Mouse (Mus musculus) hindbrain, embryonic 10.5 days (tissue): ENCODE data around the gene Pex3. TPM values are rescaled to one million over a fixed set of nuclear protein-coding genes. Genes with fewer than 3 reads are reported as not detected.

Experiments
- polyA plus RNA-seq: library from polyadenylated mRNA; unstranded; fragments of >200 nt; fragmentation: Nextera tagmentation; extraction: Ambion mirVana; gene quantifications from 2 replicates; pipeline ENCODE4 v1.2.1, GENCODE M21; 2016

The Pex3 gene
- polyA plus RNA-seq, 1 experiment from 2014 or later, result 19.6 TPM

Other genes starting within 250 kb of the Pex3 start
- 10.7 and 11.0 TPM in 2 replicates for gene Phactr2, start 78.7 kb downstream of the Pex3 start, polyA plus RNA-seq
- 20.4 and 23.4 TPM in 2 replicates for gene Fuca2, start 53.6 kb downstream of the Pex3 start, polyA plus RNA-seq
- gene Adat2, start 248 bp downstream of the Pex3 start, polyA plus RNA-seq, result 4.2 and 5.3 TPM in 2 replicates